Mouse (Mus musculus) liver, postnatal 0 days (tissue): ENCODE results near the gene Nptn. TPM values are rescaled to one million over a fixed set of nuclear protein-coding genes. Genes with fewer than 3 reads are reported as not detected.

Source experiments
- ATAC-seq: fragments of 200-750 bp; cut with Nextera tagmentation; 2 replicates; pipeline ENCODE4 v1.8.0; 2017; ENCODE audit warnings: mild to moderate bottlenecking, moderate library complexity
- DNase-seq: peaks from one replicate; pipeline ENCODE4 v3.0.0-alpha.2; 2016
- H3K27ac ChIP-seq: fragments of 300-500 bp; sonication (generic); 2 replicates; pipeline ENCODE4 v1.5.1; 2014; ENCODE audit warnings: antibody characterized with exemption, moderate library complexity, mild to moderate bottlenecking, low read depth
- H3K27me3 ChIP-seq: fragments of 300-500 bp; sonication (generic); 2 replicates; pipeline ENCODE4 v1.6.1; 2014; ENCODE audit warnings: low read length, control low read depth, mixed read lengths; ENCODE audit not compliant: insufficient read depth
- H3K36me3 ChIP-seq: fragments of 300-500 bp; sonication (generic); replicated peaks from 2 replicates; pipeline ENCODE4 v1.6.1; 2014; ENCODE audit warnings: mild to moderate bottlenecking, control low read depth, low read length, moderate library complexity, mixed read lengths; ENCODE audit not compliant: insufficient read depth
- H3K4me1 ChIP-seq: fragments of 300-500 bp; sonication (generic); 2 replicates; pipeline ENCODE4 v1.6.1; 2014; ENCODE audit warnings: antibody characterized with exemption, mild to moderate bottlenecking, control low read depth; ENCODE audit not compliant: insufficient read depth
- H3K4me2 ChIP-seq: fragments of 300-500 bp; sonication (generic); 2 replicates; pipeline ENCODE4 v1.6.1; 2014; ENCODE audit warnings: low read depth, mild to moderate bottlenecking, low read length, moderate library complexity, mixed read lengths
- H3K4me3 ChIP-seq: fragments of 300-500 bp; sonication (generic); 2 replicates; pipeline ENCODE4 v1.5.1; 2014; ENCODE audit warnings: low read depth, low read length
- H3K9ac ChIP-seq: fragments of 300-500 bp; sonication (generic); replicated peaks from 2 replicates; pipeline ENCODE4 v1.6.1; 2014; ENCODE audit warnings: mild to moderate bottlenecking, moderate library complexity
- H3K9me3 ChIP-seq: fragments of 300-500 bp; sonication (generic); 2 replicates; pipeline ENCODE4 v1.6.1; 2016; ENCODE audit warnings: mild to moderate bottlenecking, control low read depth, low read length, mixed read lengths
- CTCF ChIP-seq: sonication (generic); IDR thresholded peaks from 2 replicates; pipeline ENCODE4 v1.5.1; 2016; ENCODE audit warnings: antibody characterized with exemption, low read depth
- EP300 ChIP-seq: IDR thresholded peaks from 2 replicates; pipeline ENCODE4 v1.6.1; 2016; ENCODE audit warnings: antibody characterized with exemption, low read depth, mild to moderate bottlenecking
- WGBS: fragments of 180-500 bp; shearing (Covaris S2); extraction: QIAGEN DNeasy Blood & Tissue Kit; methylation state at CpG from one replicate; pipeline ENCODE4 v1.1.7; 2014; ENCODE audit not compliant: insufficient replicate concordance; 5-methylcytosine and 5-hydroxymethylcytosine counted together
- polyA plus RNA-seq: library from polyadenylated mRNA; unstranded; fragments of >200 nt; fragmentation: Nextera tagmentation; extraction: Ambion mirVana; gene quantifications from 2 replicates; pipeline ENCODE4 v1.2.1, GENCODE M21; 2015

Nptn gene
- polyA plus RNA-seq, 1 experiment from 2014 or later = 66.3 TPM

DNA sequence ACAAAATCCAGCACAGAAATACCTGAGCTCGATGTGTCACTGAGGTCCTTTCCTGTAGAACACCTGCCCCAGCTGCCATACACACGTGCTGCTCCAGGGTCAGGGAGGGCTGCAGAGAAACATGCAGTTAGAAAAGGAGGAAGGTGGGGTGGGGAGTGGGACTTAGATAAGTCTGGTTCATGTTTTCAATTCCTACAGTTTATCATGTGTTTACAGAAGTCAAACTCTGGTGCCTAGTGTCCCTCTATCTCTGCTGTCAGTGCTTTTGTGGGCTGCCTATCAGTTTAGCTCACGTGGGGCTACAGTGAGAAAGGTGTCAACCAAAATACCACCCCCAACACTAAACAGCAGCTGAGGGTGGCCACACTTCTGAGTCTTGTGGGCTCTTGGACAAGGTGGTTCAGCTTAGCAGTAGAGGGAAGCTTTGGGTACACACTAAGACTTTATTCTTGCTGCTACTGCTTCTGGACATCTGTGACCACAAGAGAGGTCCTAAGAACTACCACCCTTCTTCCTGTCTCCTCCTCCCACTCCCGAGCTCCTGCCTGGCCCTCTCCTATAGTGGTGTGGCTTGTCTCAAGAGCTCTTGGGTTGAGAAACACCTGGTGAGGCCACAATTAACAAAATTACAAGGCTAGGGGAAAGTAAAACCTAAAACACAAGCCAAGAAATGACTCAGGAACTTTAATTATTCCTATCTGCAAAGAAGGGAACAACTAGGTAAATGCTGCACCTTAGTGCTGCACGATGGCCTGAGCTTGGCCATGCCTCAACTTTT lies 75.9 kb downstream of the Nptn start:
- DNase-seq (peak; percentile 57), ATAC-seq (peak; percentile 89)
- 0 out of 2 replicates have a peak overlapping the region, but pooled peaks have one; percentile 31 for H3K4me3 ChIP-seq
- peak overlapping the region; percentile 51 for H3K9ac ChIP-seq
- peaks cover 28% of the 10 kb centered on the region for H3K36me3 ChIP-seq
- H3K27me3 ChIP-seq = no peaks in the 10 kb centered on the region
- peak overlapping the region; percentile 54 for H3K4me2 ChIP-seq
- H3K27ac ChIP-seq = peak overlapping the region; percentile 86
- H3K9me3 ChIP-seq = no peaks in the 10 kb centered on the region
- peaks cover 38% of the 10 kb centered on the region for H3K4me1 ChIP-seq
- TF ChIP-seq EP300 (peak; percentile 99), CTCF (no peak)
- WGBS = 44% methylated on average over 5 of the region's 5 CpGs

DNA sequence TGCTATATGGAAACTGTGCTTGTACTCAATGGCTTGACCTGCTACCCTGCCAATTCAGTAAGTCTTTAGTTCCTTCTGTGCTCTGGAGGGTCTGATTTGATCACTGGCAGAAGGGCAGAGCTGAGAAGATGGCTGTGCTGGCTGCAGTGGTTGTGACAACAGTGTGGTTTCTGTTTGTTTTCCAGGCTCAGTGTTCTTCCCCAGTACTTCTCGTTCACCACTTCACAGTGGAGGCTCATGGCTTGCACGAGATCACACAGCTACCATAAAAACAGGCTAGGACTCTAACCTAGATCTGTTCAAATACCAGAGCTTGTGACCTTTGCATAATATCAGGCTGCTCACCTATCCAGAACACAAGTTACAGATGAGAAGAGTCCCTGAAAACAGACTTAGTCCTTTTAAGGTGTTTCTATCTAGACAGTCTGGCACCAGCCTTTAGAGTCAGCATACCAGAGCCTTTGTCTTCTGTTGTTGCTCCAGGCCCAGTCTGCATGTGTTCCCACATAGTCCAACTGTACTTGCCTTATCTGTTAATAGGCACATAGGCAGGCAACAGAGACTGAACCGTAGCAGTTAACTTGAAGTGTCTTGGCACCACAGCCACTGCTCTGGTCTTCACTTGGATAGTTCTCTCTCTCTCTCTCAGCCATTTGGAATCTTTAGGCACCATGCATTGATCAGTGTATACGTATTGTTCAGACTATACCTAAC lies 76.7 kb downstream of the Nptn start:
- DNase-seq (no peak), ATAC-seq (no peak)
- Histone ChIP-seq H3K36me3 (peaks cover 26% of the 10 kb centered on the region), H3K4me2 (no peak overlapping the region), H3K27ac (peak overlapping the region; percentile 86), H3K9ac (peak overlapping the region; percentile 8; the same call in 1 of the 2 replicates), H3K27me3 (no peaks in the 10 kb centered on the region), H3K9me3 (no peaks in the 10 kb centered on the region), H3K4me3 (no peak overlapping the region), H3K4me1 (peaks cover 38% of the 10 kb centered on the region)
- 54% methylated on average over 4 of the region's 4 CpGs for WGBS
- TF ChIP-seq CTCF (no peak), EP300 (peak; percentile 45; the same call in 1 of the 2 replicates)

DNA sequence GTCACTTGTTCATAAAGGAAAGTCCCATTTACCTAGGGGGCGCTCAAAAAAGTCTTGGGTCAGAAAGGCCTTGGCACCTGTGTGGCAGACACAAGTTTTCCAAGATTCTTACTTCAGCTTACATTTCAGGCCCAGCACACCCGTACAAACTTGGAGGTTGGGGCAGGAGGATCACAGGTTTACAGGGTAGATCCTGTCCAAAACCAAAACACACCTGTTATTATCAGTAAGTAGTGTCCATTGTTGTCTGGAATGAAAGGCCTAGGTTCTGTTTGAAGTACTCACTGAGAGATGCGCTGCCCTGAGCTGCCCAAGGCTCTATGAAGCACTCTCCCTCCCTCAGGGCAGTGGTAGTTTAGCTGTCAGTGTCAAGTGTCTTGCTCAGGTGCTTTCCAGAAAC lies 77.3 kb downstream of the Nptn start:
- H3K36me3 ChIP-seq = peaks cover 29% of the 10 kb centered on the region
- H3K4me2 ChIP-seq = peak overlapping the region; percentile 38; the same call in 1 of the 2 replicates
- no peak for ATAC-seq
- H3K4me1 ChIP-seq = peaks cover 38% of the 10 kb centered on the region
- TF ChIP-seq CTCF (peak; percentile 35), EP300 (no peak)
- H3K9me3 ChIP-seq = no peaks in the 10 kb centered on the region
- H3K27ac ChIP-seq = peak overlapping the region; percentile 86; the same call in 1 of the 2 replicates
- no peak overlapping the region for H3K4me3 ChIP-seq
- no peak overlapping the region for H3K9ac ChIP-seq
- DNase-seq = no peak
- WGBS = 86% methylated on average over 3 of the region's 3 CpGs
- no peaks in the 10 kb centered on the region for H3K27me3 ChIP-seq

DNA sequence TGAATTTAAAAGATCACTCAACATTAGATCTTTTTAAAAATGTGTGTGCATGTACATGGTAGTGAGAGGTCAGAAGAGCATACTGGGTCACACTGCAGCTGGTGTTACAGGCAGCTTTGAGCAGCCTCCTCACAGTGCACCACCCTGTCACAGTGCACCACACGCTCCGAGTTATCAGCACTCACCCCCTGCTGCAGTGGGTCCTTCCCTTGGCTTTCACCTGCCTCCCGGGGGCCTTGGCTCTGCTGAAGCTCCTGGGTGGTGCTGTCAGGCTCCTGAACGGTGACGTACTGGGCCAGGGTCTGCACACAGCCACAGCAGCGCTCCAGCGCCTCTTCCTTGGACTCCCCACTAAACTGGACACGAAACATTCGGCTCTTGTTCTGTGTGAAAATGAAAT lies 77.9 kb downstream of the Nptn start:
- peaks cover 34% of the 10 kb centered on the region for H3K4me1 ChIP-seq
- no peak overlapping the region for H3K4me3 ChIP-seq
- 68% methylated on average over 9 of the region's 9 CpGs for WGBS
- peak; percentile 38 for ATAC-seq
- no peaks in the 10 kb centered on the region for H3K27me3 ChIP-seq
- H3K9me3 ChIP-seq = no peaks in the 10 kb centered on the region
- peak overlapping the region; percentile 38 for H3K4me2 ChIP-seq
- peak; percentile 49 for DNase-seq
- peak overlapping the region; percentile 36; the same call in 1 of the 2 replicates for H3K27ac ChIP-seq
- TF ChIP-seq CTCF = no peak
- TF ChIP-seq EP300 = no peak; the same call in 1 of the 2 replicates
- no peak overlapping the region for H3K9ac ChIP-seq
- peaks cover 25% of the 10 kb centered on the region for H3K36me3 ChIP-seq

DNA sequence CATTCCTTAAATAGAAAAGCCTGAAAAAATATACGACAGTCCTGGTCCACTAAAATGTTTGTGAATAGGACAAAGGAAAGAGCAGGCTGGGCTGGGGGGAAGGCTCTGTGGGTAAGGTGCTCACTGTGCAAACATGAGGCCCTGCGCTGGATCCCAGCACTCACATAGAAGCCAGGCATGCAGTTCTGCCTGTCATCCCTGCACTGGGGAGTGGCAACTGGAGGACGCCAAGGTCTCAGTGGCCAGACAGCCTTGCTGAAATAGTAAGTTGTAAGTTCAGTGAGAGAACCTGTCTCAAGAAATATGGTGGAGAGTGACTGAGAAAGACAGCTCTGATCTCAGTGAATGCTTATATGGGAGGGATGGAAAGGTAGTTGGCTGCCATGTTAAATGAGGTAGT lies 78.6 kb downstream of the Nptn start:
- no peaks in the 10 kb centered on the region for H3K9me3 ChIP-seq
- H3K4me1 ChIP-seq = peaks cover 34% of the 10 kb centered on the region
- TF ChIP-seq CTCF (no peak), EP300 (no peak)
- no peaks in the 10 kb centered on the region for H3K27me3 ChIP-seq
- H3K4me2 ChIP-seq = no peak overlapping the region
- H3K9ac ChIP-seq = no peak overlapping the region
- H3K4me3 ChIP-seq = no peak overlapping the region
- no peak for ATAC-seq
- no peak for DNase-seq
- peaks cover 28% of the 10 kb centered on the region for H3K36me3 ChIP-seq
- no peak overlapping the region for H3K27ac ChIP-seq
- 90% methylated on average over 3 of the region's 3 CpGs for WGBS

DNA sequence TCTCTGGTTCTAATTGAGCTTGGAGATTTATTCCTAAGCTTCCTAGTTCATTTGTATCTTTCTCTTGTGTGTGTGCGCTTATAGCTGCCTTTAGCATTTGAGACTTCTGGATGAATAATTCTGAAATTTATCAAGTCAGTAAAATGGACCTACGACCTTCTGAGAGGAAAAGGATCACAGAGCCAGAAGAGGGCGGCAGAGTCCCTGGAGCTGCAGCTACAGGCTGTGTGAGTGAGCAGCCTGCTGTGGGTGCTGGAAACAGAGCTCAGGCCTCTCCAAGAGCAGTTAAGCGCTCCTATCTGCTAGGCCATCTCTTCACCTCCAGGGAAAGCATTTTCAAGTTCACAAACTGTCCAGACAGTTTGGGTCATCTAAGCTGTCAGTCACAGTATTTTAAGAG lies 80.0 kb downstream of the Nptn start:
- WGBS = 89% methylated on average over 4 of the region's 4 CpGs
- H3K4me2 ChIP-seq = no peak overlapping the region

More for the DNA sequence above, 80.0 kb downstream of the Nptn start:
- no peak for TF ChIP-seq EP300
- TF ChIP-seq CTCF = peak; percentile 60
- Histone ChIP-seq H3K9me3 (no peaks in the 10 kb centered on the region), H3K27ac (peak overlapping the region; percentile 51; the same call in 1 of the 2 replicates), H3K27me3 (no peaks in the 10 kb centered on the region), H3K4me1 (peaks cover 34% of the 10 kb centered on the region), H3K4me3 (no peak overlapping the region), H3K9ac (no peak overlapping the region), H3K36me3 (peaks cover 23% of the 10 kb centered on the region)
- DNase-seq (no peak), ATAC-seq (no peak)
